Mouse (Mus musculus) lung, embryonic 16.5 days (tissue): ENCODE data around the gene Ccdc152. TPM values are rescaled to one million over a fixed set of nuclear protein-coding genes. Genes with fewer than 3 reads are reported as not detected.

Experiments used
- polyA plus RNA-seq: library from polyadenylated mRNA; unstranded; fragments of >200 nt; fragmentation: Nextera tagmentation; extraction: Ambion mirVana; gene quantifications from 2 replicates; pipeline ENCODE4 v1.2.1, GENCODE M21; 2015

The Ccdc152 gene
- polyA plus RNA-seq, 1 experiment from 2014 or later, result 0.28 TPM

Other genes starting within 250 kb of the Ccdc152 start
- gene Selenop, start 35.0 kb downstream of the Ccdc152 start, polyA plus RNA-seq, result 148 and 183 TPM in 2 replicates